Mouse (Mus musculus) left cerebral cortex, postnatal 14 days (tissue): ENCODE data around the gene Lrriq3. TPM values are rescaled to one million over a fixed set of nuclear protein-coding genes. Genes with fewer than 3 reads are reported as not detected.

Experiments
- DNase-seq, 2 experiments: peaks; one replicate each; pipeline ENCODE4 v3.0.0; 2021 to 2022; ENCODE audit warnings: low spot score in 2 of 2, mixed read lengths in 1 of 2
- intact Hi-C: fragments of 180-260 bp; cut with DNase I; formaldehyde crosslinking; loops from one replicate; pipeline ENCODE4 v1.15.1; 2025
- total RNA-seq, 2 experiments: library from RNA; stranded (reverse); gene quantifications; 2 replicates each; pipeline ENCODE4 v1.2.3; 2021

Gene Lrriq3
- total RNA-seq, 2 experiments from 2014 or later = 0.31 to 0.51 TPM

DNA sequence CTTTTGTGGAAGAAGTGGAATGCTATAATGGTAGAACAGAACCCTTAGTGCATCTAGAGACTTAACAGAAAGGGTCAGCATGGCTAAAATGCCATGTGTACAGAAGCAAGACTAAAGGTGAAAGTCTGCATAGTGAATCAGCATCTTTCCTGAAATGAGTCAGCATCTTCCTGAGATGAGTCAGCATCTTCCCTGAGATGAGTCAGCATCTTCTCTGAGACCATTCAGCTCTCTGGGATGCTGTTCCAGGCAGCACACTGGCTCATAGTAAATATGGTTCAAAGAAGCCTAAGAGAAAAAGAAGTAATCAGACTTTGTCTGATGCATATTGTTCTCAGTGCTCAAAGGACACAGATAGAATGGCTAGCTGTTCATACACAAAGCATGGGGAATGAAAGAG, 142.3 kb downstream of the Lrriq3 start:
- intact Hi-C loops = loop anchor here (10.0 kb wide), 1 partner anchor 1329 kb away; the partner anchor contains the start of gene Negr1
- peak in 1 of 2 experiments; percentile 10 for DNase-seq

Other genes starting within 250 kb of the Lrriq3 start
- gene Tnni3k, start 38.0 kb upstream of the Lrriq3 start, total RNA-seq = under 1 TPM; 0.42 to 0.48 TPM
- 10 to 100 TPM; 23.3 to 23.6 TPM for gene Fpgt, start within 50 bp of the Lrriq3 start, total RNA-seq